Mouse (Mus musculus): ENCODE measurements around the gene Ttc38. TPM values are rescaled to one million over a fixed set of nuclear protein-coding genes. Genes with fewer than 3 reads are reported as not detected.

The Ttc38 gene
- polyA plus RNA-seq, 1 experiment from 2014 or later, result 2.7 TPM

DNA sequence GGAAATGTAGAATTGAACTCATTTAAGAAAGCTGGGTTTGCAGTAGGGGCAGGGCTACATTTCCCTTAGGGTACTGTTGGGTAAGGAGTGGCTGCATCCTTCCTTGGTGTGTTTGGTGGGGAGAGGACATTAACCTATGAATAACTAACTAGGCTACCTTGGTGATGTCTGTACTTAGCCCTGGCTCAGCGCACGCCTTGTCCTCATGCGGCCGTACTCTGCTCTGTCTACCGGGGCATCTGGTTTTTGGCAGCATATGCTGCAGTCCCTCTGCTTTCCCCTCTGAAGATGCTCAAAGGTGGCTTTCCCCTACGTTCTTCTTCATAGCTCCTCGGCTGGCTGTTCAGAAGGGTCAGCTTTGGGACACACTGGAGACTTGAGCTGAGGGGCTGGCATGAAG, 45.2 kb downstream of the Ttc38 start:
- H3K27me3 ChIP-seq, result no peaks in the 10 kb centered on the region
- H3K4me1 ChIP-seq, result peaks cover 24% of the 10 kb centered on the region
- no peak overlapping the region for H3K27ac ChIP-seq
- peaks cover 52% of the 10 kb centered on the region for H3K36me3 ChIP-seq (replicated peaks)
- H3K4me2 ChIP-seq, result no peak overlapping the region
- no peak overlapping the region for H3K9ac ChIP-seq
- no peaks in the 10 kb centered on the region for H3K9me3 ChIP-seq
- 90% methylated on average over 7 of the region's 7 CpGs for WGBS
- H3K4me3 ChIP-seq (replicated peaks), result no peak overlapping the region
- ATAC-seq (ENCODE audit: low FRiP score), result no peak

DNA sequence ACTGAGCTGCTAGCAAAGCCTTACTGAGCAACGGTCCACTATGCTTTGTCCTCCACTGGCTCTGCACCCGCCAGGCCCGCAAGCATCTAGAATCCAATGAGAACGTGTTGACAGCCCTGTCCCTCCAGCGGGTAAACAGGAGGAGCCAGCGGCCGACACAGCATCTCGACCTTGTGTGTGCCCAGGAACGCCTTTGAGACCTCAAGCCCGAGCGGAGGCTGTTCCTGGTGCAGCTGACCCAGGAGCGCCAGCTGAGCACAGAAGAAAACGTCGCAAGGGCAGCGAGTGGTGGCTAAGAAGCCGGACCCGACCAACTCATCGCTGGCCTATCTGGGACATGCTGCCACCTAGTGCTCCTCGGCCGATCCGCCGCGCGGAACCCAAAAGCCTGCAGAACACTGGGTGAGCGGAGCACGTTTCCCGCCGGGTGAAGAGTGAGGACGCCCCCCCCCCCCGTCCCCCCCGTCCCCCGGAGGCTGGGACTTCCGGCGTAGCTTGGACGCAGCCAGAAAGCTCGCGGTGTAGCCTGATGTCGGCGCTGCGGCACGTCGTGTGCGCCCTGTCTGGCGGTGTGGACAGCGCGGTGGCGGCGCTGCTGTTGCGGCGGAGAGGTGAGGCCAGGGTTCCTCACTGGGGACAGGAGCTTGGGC, 46.9 kb downstream of the Ttc38 start, which contains the start of gene Trmu:
TSS of gene Trmu (plus strand) at position 465 of the 650 bp plus-strand sequence.
- under 1% methylated on average over 50 of the region's 50 CpGs for WGBS
- H3K9ac ChIP-seq, result peak within 1 kb of the TSS; percentile 85
- peaks cover 24% of the 10 kb centered on the region for H3K4me1 ChIP-seq
- peak within 1 kb of the TSS; percentile 89 for H3K4me2 ChIP-seq
- ATAC-seq (ENCODE audit: low FRiP score), result peak; percentile 94
- peak within 1 kb of the TSS; percentile 75 for H3K4me3 ChIP-seq (replicated peaks)
- H3K9me3 ChIP-seq, result no peaks in the 10 kb centered on the region
- H3K27me3 ChIP-seq, result no peaks in the 10 kb centered on the region
- H3K27ac ChIP-seq, result peak within 1 kb of the TSS; percentile 84
- peaks cover 50% of the 10 kb centered on the region for H3K36me3 ChIP-seq (replicated peaks)

DNA sequence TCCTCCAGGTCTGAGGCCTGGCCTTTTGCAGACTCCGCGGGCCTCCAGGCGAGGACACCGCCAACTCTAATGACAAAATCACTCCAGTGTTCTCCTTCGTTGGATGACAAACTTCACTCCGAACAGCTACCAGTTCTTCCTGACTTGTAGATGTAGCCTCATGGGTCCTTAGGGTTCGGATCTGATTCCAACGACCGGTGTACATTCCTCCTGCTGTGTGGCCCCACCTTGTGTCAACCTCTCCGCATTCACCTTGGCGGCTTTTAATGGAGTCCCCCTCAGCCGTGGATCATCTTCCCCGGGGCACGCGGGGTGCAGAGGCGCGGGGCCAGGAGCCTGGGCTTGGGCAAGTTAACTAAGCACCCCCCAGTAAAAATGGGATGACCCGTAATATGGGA, 47.4 kb downstream of the Ttc38 start:
- Histone ChIP-seq H3K4me1 (peaks cover 24% of the 10 kb centered on the region), H3K27ac (peak overlapping the region; percentile 68), H3K27me3 (no peaks in the 10 kb centered on the region), H3K4me3 (replicated peaks) (peak overlapping the region; percentile 75), H3K36me3 (replicated peaks) (peaks cover 45% of the 10 kb centered on the region), H3K4me2 (peak overlapping the region; percentile 89), H3K9me3 (no peaks in the 10 kb centered on the region), H3K9ac (peak overlapping the region; percentile 85)
- ATAC-seq (ENCODE audit: low FRiP score), result peak; percentile 27
- WGBS, result 2% methylated on average over 18 of the region's 18 CpGs

DNA sequence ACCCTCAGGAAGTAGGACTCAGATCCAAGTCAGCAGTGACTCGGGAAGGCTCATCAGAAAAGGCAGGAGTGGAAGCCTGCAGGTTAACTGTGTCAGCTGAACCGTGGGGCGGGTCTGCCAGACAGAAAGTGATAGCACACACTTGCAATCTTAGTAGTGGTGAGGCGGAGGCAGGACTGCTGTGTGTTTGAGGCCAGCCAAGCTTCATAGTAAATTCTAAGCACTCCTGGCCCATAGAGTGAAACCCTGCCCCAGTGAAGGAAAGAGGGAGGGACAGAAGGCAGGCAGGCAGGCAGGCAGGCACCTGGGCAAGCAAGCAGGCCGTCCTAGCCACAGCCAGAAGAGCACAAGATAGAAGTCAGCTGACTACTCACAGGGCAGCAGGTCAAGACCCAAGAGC, 53.5 kb downstream of the Ttc38 start:
- H3K9ac ChIP-seq, result no peak overlapping the region
- peaks cover 55% of the 10 kb centered on the region for H3K36me3 ChIP-seq (replicated peaks)
- peaks cover 4% of the 10 kb centered on the region; the same call in 1 of the 2 replicates for H3K4me1 ChIP-seq
- H3K4me3 ChIP-seq (replicated peaks), result no peak overlapping the region
- ATAC-seq (ENCODE audit: low FRiP score), result no peak
- H3K27ac ChIP-seq, result no peak overlapping the region
- H3K27me3 ChIP-seq, result no peaks in the 10 kb centered on the region
- H3K9me3 ChIP-seq, result no peaks in the 10 kb centered on the region
- H3K4me2 ChIP-seq, result no peak overlapping the region
- WGBS, result 94% methylated on average over 5 of the region's 5 CpGs

DNA sequence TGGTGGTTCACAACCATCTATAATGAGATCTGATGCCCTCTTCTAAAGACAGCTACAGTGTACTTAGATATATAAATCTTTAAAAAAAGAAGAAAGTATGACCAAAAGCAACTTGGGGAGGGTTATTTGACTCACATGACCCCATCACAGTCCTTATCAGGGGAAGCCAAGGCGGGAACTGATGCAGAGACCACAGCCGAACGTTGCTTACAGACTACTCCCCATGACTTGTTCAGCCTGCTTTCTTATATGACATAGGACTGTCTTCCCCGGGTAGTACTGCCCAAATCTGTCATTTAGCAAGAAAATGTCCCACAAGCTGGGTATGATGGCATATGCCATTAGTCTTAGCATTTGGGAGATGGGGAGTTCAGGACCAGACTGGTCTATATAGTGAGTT, 57.1 kb downstream of the Ttc38 start:
- Histone ChIP-seq H3K9ac (no peak overlapping the region), H3K27ac (no peak overlapping the region), H3K4me1 (no peaks in the 10 kb centered on the region), H3K4me2 (no peak overlapping the region), H3K36me3 (replicated peaks) (peaks cover 72% of the 10 kb centered on the region), H3K27me3 (no peaks in the 10 kb centered on the region), H3K4me3 (replicated peaks) (no peak overlapping the region), H3K9me3 (no peaks in the 10 kb centered on the region)
- ATAC-seq (ENCODE audit: low FRiP score), result no peak
- 88% methylated on average over 4 of the region's 4 CpGs for WGBS

DNA sequence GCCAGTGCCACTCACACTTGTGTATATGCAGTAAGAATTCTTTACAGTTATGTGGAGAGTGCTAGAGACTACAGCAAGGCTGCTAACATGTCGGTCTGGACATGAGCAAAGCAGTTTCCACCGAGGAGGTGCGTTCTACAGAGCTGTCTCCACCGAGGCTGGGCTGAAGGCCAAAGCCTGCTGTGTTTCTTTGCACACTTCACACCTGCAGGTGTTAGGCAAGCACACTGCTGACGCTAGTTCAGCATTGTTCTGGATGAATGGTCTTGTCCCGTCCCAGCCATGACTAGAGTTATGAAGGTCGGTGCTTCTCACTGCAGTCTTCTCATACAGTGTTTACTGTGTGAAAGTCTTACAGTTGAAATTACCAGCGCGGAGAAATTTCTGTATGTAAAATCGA, 59.9 kb downstream of the Ttc38 start:
- WGBS, result 80% methylated on average over 10 of the region's 10 CpGs

DNA sequence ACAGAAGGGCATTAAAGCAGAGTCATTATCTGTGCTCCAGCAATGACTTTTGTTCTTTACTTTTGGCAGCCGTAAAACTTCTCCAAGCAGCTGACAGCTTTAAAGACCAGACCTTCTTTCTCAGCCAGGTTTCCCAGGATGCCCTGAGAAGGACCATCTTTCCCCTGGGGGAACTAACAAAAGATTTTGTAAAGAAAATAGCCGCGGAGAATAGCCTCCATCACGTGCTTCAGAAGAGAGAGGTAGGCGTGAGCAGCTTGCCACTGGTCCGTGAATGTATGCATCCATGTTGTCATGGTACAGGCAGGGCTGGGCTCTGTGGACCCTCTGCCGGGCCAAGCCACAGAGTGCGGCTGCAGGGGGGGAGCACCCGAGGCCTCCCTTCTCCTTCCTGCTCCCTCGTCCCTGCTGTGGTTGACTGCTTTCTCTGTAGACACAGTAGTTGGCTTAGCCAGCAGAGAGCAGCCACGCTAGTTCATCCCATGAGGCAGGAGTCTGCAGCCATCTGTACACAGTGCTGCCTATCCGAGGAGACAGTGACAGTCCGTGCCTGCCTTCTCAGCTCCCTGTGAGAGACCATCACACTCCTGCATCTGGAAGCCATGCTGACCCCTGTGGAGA, 60.5 kb downstream of the Ttc38 start:
- ATAC-seq (ENCODE audit: low FRiP score), result no peak
- Histone ChIP-seq H3K9me3 (no peaks in the 10 kb centered on the region), H3K4me2 (no peak overlapping the region), H3K4me1 (no peaks in the 10 kb centered on the region), H3K9ac (no peak overlapping the region), H3K27me3 (no peaks in the 10 kb centered on the region), H3K27ac (no peak overlapping the region), H3K4me3 (replicated peaks) (no peak overlapping the region), H3K36me3 (replicated peaks) (peaks cover 78% of the 10 kb centered on the region)
- WGBS, result 81% methylated on average over 13 of the region's 13 CpGs

More for the DNA sequence above, 59.9 kb downstream of the Ttc38 start:
- ATAC-seq (ENCODE audit: low FRiP score), result no peak
- Histone ChIP-seq H3K4me3 (replicated peaks) (no peak overlapping the region), H3K36me3 (replicated peaks) (peaks cover 72% of the 10 kb centered on the region), H3K4me1 (no peaks in the 10 kb centered on the region), H3K27ac (no peak overlapping the region), H3K4me2 (no peak overlapping the region), H3K9ac (no peak overlapping the region), H3K9me3 (no peaks in the 10 kb centered on the region), H3K27me3 (no peaks in the 10 kb centered on the region)

DNA sequence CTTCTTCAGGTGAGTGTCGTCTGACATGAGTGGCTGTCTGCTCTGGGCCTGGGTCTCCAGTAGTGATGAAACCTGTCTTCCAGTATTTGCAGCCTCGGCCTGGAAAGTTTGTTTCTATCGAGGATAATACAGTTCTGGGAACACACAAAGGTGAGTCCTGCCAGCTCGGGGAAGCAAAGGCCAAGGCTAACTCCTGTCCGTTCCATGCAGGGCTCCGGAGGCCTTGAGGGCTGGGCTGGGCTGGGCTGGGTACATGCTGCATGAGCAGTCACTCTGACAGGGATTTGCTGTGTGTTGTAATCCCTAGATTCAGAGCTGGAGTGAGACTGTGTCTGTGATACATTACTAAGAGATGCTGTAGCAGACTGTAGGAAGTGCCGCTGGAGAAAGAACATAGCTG, 61.8 kb downstream of the Ttc38 start:
- no peak overlapping the region for H3K4me3 ChIP-seq (replicated peaks)
- 93% methylated on average over 7 of the region's 7 CpGs for WGBS
- H3K9ac ChIP-seq, result no peak overlapping the region
- H3K4me2 ChIP-seq, result no peak overlapping the region
- H3K4me1 ChIP-seq, result no peaks in the 10 kb centered on the region
- ATAC-seq (ENCODE audit: low FRiP score), result no peak
- H3K9me3 ChIP-seq, result no peaks in the 10 kb centered on the region
- no peak overlapping the region for H3K27ac ChIP-seq
- peaks cover 85% of the 10 kb centered on the region for H3K36me3 ChIP-seq (replicated peaks)
- no peaks in the 10 kb centered on the region for H3K27me3 ChIP-seq

DNA sequence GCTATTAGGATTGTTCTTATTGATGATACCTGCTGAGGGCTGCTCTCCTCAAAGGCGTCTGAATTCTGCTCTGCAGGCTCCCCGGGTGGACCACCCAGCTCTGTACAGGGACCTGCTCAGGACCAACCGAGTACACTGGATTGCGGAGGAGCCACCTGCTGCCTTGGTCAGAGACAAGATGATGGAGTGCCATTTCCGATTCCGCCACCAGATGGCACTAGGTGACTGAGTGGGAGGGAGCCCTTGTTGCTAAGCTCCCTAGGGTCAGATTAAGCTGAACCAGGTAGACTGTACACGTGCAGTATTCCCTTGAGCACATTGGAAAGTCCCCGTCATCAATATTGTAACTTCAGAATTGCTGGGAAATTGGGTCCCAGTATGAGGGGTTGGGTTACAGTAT, 64.2 kb downstream of the Ttc38 start:
- Histone ChIP-seq H3K4me2 (no peak overlapping the region), H3K9me3 (no peaks in the 10 kb centered on the region), H3K4me1 (no peaks in the 10 kb centered on the region), H3K36me3 (replicated peaks) (peaks cover 89% of the 10 kb centered on the region), H3K27me3 (no peaks in the 10 kb centered on the region), H3K27ac (no peak overlapping the region), H3K4me3 (replicated peaks) (no peak overlapping the region), H3K9ac (no peak overlapping the region)
- peak; percentile 55 for ATAC-seq (ENCODE audit: low FRiP score)
- 12% methylated on average over 8 of the region's 8 CpGs for WGBS

DNA sequence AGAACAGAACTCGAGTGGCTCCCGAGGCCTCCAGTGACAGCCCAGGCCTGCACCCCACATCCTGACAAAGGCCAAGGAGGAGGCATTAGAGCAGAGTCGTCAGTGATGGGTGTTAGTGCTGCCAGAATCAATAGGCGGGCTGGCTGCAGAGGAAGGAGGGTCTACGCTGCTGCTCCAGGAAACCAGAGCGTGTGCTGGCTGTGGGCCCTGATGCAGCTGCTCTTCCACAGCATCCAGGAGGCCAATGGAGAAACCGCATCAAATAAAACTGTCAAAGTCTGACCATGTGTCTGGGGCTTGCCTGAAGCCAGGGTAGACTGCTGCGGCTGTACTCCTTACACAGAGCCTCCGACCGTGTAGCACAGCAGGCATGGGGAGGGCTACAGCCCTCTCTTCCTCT, 65.0 kb downstream of the Ttc38 start:
- no peak overlapping the region for H3K9ac ChIP-seq
- H3K4me3 ChIP-seq (replicated peaks), result no peak overlapping the region
- ATAC-seq (ENCODE audit: low FRiP score), result no peak
- H3K9me3 ChIP-seq, result no peaks in the 10 kb centered on the region
- H3K4me1 ChIP-seq, result no peaks in the 10 kb centered on the region
- H3K27me3 ChIP-seq, result no peaks in the 10 kb centered on the region
- no peak overlapping the region for H3K27ac ChIP-seq
- H3K4me2 ChIP-seq, result no peak overlapping the region
- H3K36me3 ChIP-seq (replicated peaks), result peaks cover 89% of the 10 kb centered on the region
- WGBS, result 90% methylated on average over 10 of the region's 10 CpGs

DNA sequence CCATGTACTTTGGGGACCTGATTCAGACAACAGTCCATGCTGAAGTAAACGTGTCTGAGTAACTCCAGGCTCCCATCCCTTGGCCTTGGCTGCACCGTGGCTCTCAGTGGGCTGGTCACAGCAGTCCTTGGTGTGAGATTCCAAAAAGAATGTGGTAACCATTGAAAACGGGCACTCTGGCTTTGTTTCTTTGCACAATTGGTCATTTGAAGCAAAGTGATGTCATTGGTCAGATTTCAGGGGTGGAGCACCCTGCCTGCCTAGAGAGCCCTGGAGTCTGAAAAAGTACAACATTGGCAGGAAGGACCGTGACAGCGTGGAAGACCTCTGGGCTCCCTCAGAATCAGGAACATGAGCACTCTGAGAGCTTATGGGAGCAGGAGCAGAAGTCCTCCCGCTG, 67.3 kb downstream of the Ttc38 start:
- Histone ChIP-seq H3K4me2 (no peak overlapping the region), H3K36me3 (replicated peaks) (peaks cover 79% of the 10 kb centered on the region), H3K27me3 (no peaks in the 10 kb centered on the region), H3K4me3 (replicated peaks) (no peak overlapping the region), H3K27ac (0 out of 2 replicates have a peak overlapping the region, but pooled peaks have one; percentile 25), H3K9me3 (no peaks in the 10 kb centered on the region), H3K4me1 (no peaks in the 10 kb centered on the region), H3K9ac (no peak overlapping the region)
- WGBS, result 32% methylated on average over 6 of the region's 6 CpGs
- no peak for ATAC-seq (ENCODE audit: low FRiP score)

DNA sequence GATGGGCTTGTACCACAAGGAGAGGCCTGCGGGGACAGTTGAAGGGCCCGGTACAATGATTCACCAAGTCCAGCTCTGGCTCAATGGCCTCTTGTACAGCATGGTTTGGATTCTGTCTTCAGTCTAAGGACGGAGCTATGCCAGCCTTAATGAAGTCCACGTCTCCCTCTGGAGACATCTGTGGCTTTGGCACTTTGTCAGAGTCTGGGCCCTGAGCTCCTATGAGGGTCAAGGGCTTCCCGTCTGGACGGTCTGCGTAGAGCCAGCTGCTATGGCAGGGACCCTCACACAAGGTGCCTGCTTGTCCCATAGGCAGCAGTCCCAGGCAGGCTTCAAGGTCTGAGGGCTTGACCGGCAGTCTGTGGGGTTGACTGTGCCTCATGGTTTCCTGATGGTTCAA, 68.2 kb downstream of the Ttc38 start:
- Histone ChIP-seq H3K9me3 (no peaks in the 10 kb centered on the region), H3K4me1 (no peaks in the 10 kb centered on the region), H3K9ac (no peak overlapping the region), H3K27ac (0 out of 2 replicates have a peak overlapping the region, but pooled peaks have one; percentile 19), H3K4me3 (replicated peaks) (no peak overlapping the region), H3K36me3 (replicated peaks) (peaks cover 73% of the 10 kb centered on the region), H3K4me2 (no peak overlapping the region), H3K27me3 (no peaks in the 10 kb centered on the region)
- 92% methylated on average over 8 of the region's 8 CpGs for WGBS
- no peak for ATAC-seq (ENCODE audit: low FRiP score)

DNA sequence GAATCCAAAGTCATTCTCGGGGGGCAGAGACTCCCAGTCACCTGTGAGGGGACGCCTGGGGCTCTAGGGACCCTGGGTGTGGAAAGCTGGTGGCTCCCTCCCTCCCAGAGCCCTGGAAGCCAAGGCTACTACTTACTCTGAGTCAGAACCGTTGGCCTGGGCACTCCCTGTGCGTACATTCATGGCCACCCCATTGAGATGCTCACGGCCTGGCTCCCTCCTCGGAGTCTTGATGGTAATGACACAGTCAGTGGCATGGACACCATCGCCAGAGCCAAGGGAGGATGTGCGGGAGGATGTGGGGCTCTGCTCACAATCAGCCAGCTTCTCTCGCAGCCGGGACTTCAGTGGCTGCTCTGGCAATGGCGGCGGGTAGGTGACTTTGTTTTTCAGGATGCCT, 68.7 kb downstream of the Ttc38 start:
- WGBS, result 84% methylated on average over 12 of the region's 12 CpGs
- Histone ChIP-seq H3K36me3 (replicated peaks) (peaks cover 69% of the 10 kb centered on the region), H3K4me3 (replicated peaks) (no peak overlapping the region), H3K27me3 (no peaks in the 10 kb centered on the region), H3K9ac (no peak overlapping the region), H3K27ac (no peak overlapping the region), H3K4me2 (no peak overlapping the region), H3K4me1 (no peaks in the 10 kb centered on the region), H3K9me3 (no peaks in the 10 kb centered on the region)
- ATAC-seq (ENCODE audit: low FRiP score), result no peak
